Mouse (Mus musculus) cortical plate, adult 2 months (tissue): ENCODE data around the gene Epb41l4b.

ENCODE experiments used
- CTCF ChIP-seq: fragments of 200-500 bp; IDR thresholded peaks from 2 replicates; pipeline ENCODE4 v1.5.1; 2011; ENCODE audit warnings: mild to moderate bottlenecking, control low read depth, low read length; ENCODE audit not compliant: insufficient read depth; ENCODE audit errors: extremely low read depth
- POLR2A ChIP-seq: fragments of 200-500 bp; IDR thresholded peaks from 2 replicates; pipeline ENCODE4 v1.6.1; 2011; ENCODE audit warnings: mild to moderate bottlenecking, low read length, control low read depth; ENCODE audit not compliant: insufficient read depth; ENCODE audit errors: extremely low read depth

DNA sequence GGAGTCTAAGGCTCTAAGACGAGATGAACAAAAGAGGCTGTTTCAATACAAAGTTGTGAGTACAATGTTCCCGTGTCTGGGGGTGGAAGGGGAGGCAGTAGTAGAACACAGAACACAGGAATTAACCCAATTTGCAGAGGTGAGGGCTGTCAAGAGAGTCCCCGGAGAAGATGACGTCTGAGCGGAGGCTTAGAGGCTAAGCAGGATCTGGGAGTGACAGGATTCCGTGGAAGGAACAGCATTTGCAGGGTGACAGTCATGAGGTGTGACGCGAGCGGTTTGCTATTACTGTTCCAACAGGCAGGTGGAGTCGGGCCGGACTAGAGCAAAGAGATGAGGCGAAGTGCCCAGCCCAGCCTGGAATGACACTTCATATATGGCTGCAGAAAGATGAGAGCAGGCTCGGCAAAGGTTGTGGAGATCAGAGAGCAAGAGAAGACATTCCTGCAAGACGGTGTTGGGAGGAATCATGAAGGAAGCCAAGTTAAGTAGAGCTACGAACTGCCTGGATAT, 82.9 kb downstream of the Epb41l4b start:
- TF ChIP-seq CTCF (no peak), POLR2A (no peak)
